Mouse (Mus musculus) hindbrain, embryonic 15.5 days (tissue): Measurements from ENCODE around the gene Hspb7. TPM values are rescaled to one million over a fixed set of nuclear protein-coding genes. Genes with fewer than 3 reads are reported as not detected.

Experiments used
- ATAC-seq: fragments of 200-750 bp; cut with Nextera tagmentation; 2 replicates; pipeline ENCODE4 v1.8.0; 2017; ENCODE audit warnings: low read depth, moderate number of reproducible peaks, moderate TSS enrichment; ENCODE audit not compliant: low FRiP score
- H3K27ac ChIP-seq: fragments of 300-500 bp; sonication (generic); replicated peaks from 2 replicates; pipeline ENCODE4 v1.5.1; 2015; ENCODE audit warnings: mild to moderate bottlenecking, inconsistent platforms
- H3K27me3 ChIP-seq: fragments of 300-500 bp; sonication (generic); 2 replicates; pipeline ENCODE4 v1.6.1; 2015; ENCODE audit warnings: control low read depth, inconsistent platforms
- H3K36me3 ChIP-seq: fragments of 300-500 bp; sonication (generic); 2 replicates; pipeline ENCODE4 v1.6.1; 2015; ENCODE audit warnings: control low read depth, inconsistent platforms
- H3K4me1 ChIP-seq: fragments of 300-500 bp; sonication (generic); replicated peaks from 2 replicates; pipeline ENCODE4 v1.6.1; 2015; ENCODE audit warnings: control low read depth, inconsistent platforms
- H3K4me2 ChIP-seq: fragments of 300-500 bp; sonication (generic); 2 replicates; pipeline ENCODE4 v1.6.1; 2015; ENCODE audit warnings: moderate library complexity, mild to moderate bottlenecking, inconsistent platforms
- H3K4me3 ChIP-seq: fragments of 300-500 bp; sonication (generic); 2 replicates; pipeline ENCODE4 v1.5.1; 2015; ENCODE audit warnings: mild to moderate bottlenecking, inconsistent platforms
- H3K9ac ChIP-seq: fragments of 300-500 bp; sonication (generic); 2 replicates; pipeline ENCODE4 v1.6.1; 2015; ENCODE audit warnings: inconsistent platforms
- H3K9me3 ChIP-seq: fragments of 300-500 bp; sonication (generic); 2 replicates; pipeline ENCODE4 v1.6.1; 2016; ENCODE audit warnings: control low read depth, inconsistent platforms
- WGBS: fragments of 180-500 bp; shearing (Covaris S2); methylation state at CpG from one replicate; pipeline ENCODE4 v1.1.7; 2015; 5-methylcytosine and 5-hydroxymethylcytosine counted together
- polyA plus RNA-seq: library from polyadenylated mRNA; unstranded; fragments of >200 nt; fragmentation: Nextera tagmentation; extraction: Ambion mirVana; gene quantifications from 2 replicates; pipeline ENCODE4 v1.2.1, GENCODE M21; 2015

The Hspb7 gene
- polyA plus RNA-seq, 1 experiment from 2014 or later, result not detected

- no peak for ATAC-seq
- no peaks in the 10 kb centered on the region for H3K9me3 ChIP-seq
- no peak within 1 kb of the TSS for H3K4me2 ChIP-seq
- no peak within 1 kb of the TSS for H3K27ac ChIP-seq
- WGBS, result 74% methylated on average over 12 of the region's 12 CpGs
- H3K4me3 ChIP-seq, result no peak within 1 kb of the TSS
- H3K27me3 ChIP-seq, result 0 out of 2 replicates have a peak, but pooled peaks cover 6% of the 10 kb centered on the region
- H3K36me3 ChIP-seq, result no peaks in the 10 kb centered on the region
- no peaks in the 10 kb centered on the region for H3K4me1 ChIP-seq
- H3K9ac ChIP-seq, result no peak within 1 kb of the TSS
These were observed 22.0 kb upstream of the Hspb7 start, which contains the start of gene Clcnka for GRCm38 (mm10) chr4:141398545-141398944. Gene Clcnka (minus strand): TSS chr4:141398724.

DNA sequence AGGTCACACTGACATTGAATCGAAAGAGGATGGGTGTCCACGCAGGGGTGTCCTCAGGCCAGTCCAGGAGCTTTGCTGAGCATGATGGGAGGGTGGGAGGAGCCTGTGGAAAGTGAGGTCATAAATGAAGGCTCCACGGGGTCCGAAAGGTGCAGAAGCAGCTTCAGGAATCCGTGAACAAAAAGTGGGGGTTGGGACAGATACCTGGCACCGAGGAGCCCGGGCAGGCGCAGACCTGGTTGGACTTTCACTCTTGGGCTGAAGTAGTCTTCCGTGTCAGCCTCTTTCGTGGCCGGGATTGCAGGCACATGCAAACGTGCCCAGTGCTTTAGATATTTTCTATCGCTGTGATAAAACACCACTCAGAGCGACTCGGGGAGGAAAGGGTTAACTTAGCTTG, 20.4 kb upstream of the Hspb7 start:
- peaks cover 7% of the 10 kb centered on the region for H3K4me1 ChIP-seq
- 84% methylated on average over 15 of the region's 15 CpGs for WGBS
- no peaks in the 10 kb centered on the region for H3K9me3 ChIP-seq
- no peaks in the 10 kb centered on the region for H3K36me3 ChIP-seq
- ATAC-seq, result no peak
- 0 out of 2 replicates have a peak, but pooled peaks cover 2% of the 10 kb centered on the region for H3K27me3 ChIP-seq
- H3K9ac ChIP-seq, result no peak overlapping the region
- H3K27ac ChIP-seq, result no peak overlapping the region
- no peak overlapping the region for H3K4me2 ChIP-seq
- H3K4me3 ChIP-seq, result no peak overlapping the region

DNA sequence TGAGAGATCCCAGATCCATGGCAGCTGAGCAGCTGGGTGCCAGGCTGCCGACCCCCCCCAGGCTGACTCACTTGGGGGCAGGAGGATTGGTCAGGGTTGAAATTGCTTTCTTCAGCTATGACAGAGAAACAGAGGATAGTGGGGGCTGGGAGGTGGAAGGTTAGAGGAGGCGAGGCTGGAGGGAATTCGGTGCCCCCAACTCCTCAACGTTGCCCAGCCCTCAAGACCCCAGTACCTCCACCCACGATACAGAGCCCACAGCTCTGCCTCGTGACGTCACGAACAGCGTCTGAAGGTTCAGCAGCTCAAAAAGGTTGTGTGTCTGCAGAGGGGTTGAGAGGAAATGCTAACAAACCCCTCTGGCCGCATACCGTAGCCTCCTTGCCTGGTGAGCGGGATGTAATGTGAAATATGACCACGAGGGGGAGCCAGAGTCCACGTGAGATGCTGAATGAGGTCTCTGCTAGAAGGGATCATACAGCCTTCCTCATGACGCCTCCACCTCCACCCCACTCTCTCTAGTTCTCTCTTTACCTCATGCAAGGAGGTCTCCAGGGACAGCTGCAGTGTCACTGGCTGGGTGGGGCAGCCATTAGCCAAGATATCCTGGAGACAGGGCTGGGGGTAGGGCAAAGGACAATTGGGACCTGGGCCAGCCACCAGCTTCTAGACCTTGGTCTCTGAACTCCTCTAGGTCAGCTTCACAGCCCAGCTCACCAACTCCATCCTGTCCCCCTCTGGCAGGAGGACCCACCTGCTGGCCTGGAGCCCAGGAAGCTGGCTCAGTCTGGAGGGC, 15.9 kb upstream of the Hspb7 start:
- no peaks in the 10 kb centered on the region for H3K36me3 ChIP-seq
- no peaks in the 10 kb centered on the region for H3K9me3 ChIP-seq
- no peaks in the 10 kb centered on the region for H3K27me3 ChIP-seq
- H3K4me2 ChIP-seq, result peak overlapping the region; percentile 54
- H3K9ac ChIP-seq, result peak overlapping the region; percentile 40; the same call in 1 of the 2 replicates
- WGBS, result 14% methylated on average over 15 of the region's 15 CpGs
- H3K27ac ChIP-seq, result no peak overlapping the region
- H3K4me1 ChIP-seq, result peaks cover 7% of the 10 kb centered on the region
- peak overlapping the region; percentile 22 for H3K4me3 ChIP-seq
- peak; percentile 92 for ATAC-seq

DNA sequence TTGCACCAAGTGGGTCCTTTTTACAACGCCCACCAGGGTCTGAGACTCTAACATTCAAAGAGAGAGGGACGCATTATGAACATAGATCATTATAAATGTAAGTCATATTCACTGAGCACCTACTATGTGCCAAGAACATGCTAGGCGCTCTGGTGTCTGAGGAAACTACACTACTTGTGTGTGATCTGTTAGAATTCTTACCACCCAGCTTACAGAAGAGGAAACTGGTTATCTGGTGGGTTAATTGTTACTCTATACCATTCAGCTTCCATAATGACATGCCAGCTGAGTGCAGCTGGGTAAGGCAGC, 15.3 kb upstream of the Hspb7 start:
- Histone ChIP-seq H3K27ac (no peak overlapping the region), H3K4me1 (peaks cover 7% of the 10 kb centered on the region), H3K4me2 (no peak overlapping the region), H3K9ac (no peak overlapping the region), H3K4me3 (no peak overlapping the region), H3K36me3 (no peaks in the 10 kb centered on the region), H3K27me3 (no peaks in the 10 kb centered on the region), H3K9me3 (no peaks in the 10 kb centered on the region)
- WGBS, result 82% methylated on average over 3 of the region's 3 CpGs
- no peak for ATAC-seq

- no peaks in the 10 kb centered on the region for H3K36me3 ChIP-seq
- H3K4me3 ChIP-seq, result no peak overlapping the region
- no peak overlapping the region for H3K9ac ChIP-seq
- no peak overlapping the region for H3K27ac ChIP-seq
- H3K9me3 ChIP-seq, result no peaks in the 10 kb centered on the region
- no peaks in the 10 kb centered on the region for H3K27me3 ChIP-seq
- no peak overlapping the region for H3K4me2 ChIP-seq
- ATAC-seq, result no peak
- peaks cover 7% of the 10 kb centered on the region for H3K4me1 ChIP-seq
- 59% methylated on average over 14 of the region's 14 CpGs for WGBS
These were observed 13.9 kb upstream of the Hspb7 start for GRCm38 (mm10) chr4:141406516-141407299.

GRCm38 (mm10) chr4:141408577-141408976, 12.0 kb upstream of the Hspb7 start:
- H3K4me1 ChIP-seq, result peaks cover 7% of the 10 kb centered on the region
- 89% methylated on average over 3 of the region's 3 CpGs for WGBS
- H3K27ac ChIP-seq, result no peak overlapping the region
- H3K9ac ChIP-seq, result no peak overlapping the region
- no peak for ATAC-seq
- H3K4me2 ChIP-seq, result no peak overlapping the region
- H3K36me3 ChIP-seq, result no peaks in the 10 kb centered on the region
- no peak overlapping the region for H3K4me3 ChIP-seq
- no peaks in the 10 kb centered on the region for H3K27me3 ChIP-seq
- H3K9me3 ChIP-seq, result no peaks in the 10 kb centered on the region

DNA sequence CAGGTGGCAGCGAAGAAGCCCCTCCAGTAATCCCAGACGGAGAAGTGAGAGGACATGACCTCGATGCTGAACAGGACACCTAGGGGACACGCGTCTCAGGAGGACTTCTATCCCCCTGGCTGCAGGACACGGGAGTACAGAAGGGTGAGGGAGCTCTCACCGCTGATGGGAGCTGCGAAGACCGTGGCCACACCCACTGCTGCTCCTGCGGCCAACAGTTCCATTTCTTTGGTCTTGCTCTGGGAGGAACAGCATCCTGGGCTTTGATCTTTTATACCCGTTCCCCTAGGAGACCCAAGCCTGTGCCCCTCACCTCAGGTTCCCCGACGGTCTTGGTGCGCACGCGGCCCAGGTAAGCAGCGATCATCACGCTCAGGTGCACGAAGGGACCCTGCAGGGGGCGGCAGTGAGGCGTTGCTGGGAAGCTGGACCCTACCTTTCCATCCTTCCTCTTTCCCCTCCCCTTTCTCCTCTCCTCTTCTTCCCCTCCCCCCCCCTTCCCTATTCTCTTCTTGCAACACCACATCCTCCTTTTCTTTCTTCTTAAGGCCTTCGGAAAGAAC, 9.1 kb upstream of the Hspb7 start:
- WGBS, result 14% methylated on average over 22 of the region's 22 CpGs
- H3K9ac ChIP-seq, result no peak overlapping the region

DNA sequence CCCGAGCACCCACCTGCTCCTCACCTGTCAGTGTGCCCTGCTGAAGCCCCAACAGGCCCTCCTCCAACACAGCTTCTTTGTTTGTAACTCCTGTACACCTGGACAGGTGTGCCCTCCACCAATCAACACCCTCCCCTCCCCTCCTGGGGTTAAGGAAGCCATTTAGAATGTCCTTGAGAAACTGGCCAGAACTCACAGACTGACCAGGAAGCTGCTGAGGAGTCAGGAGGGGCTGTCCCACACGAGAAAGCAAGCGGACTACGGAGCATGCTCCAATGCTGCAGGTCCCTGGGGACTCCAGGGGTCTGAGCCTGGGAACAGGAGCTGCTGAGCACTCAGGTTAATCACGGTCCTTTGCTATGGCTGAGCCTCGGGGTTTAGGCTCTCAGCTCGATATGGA, 4.7 kb upstream of the Hspb7 start, which contains the start of gene Clcnkb:
TSS of gene Clcnkb (minus strand) at position 91 of the 400 bp plus-strand sequence.
- WGBS, result 62% methylated on average over 7 of the region's 7 CpGs
- Histone ChIP-seq H3K27me3 (no peaks in the 10 kb centered on the region), H3K4me1 (no peaks in the 10 kb centered on the region), H3K4me3 (no peak within 1 kb of the TSS), H3K9ac (no peak within 1 kb of the TSS), H3K36me3 (no peaks in the 10 kb centered on the region), H3K27ac (no peak within 1 kb of the TSS), H3K4me2 (no peak within 1 kb of the TSS), H3K9me3 (no peaks in the 10 kb centered on the region)
- no peak for ATAC-seq

More for the DNA sequence above, 9.1 kb upstream of the Hspb7 start:
- H3K4me2 ChIP-seq, result no peak overlapping the region
- no peaks in the 10 kb centered on the region for H3K27me3 ChIP-seq
- H3K27ac ChIP-seq, result no peak overlapping the region
- H3K4me3 ChIP-seq, result no peak overlapping the region
- no peaks in the 10 kb centered on the region for H3K4me1 ChIP-seq
- H3K9me3 ChIP-seq, result no peaks in the 10 kb centered on the region
- H3K36me3 ChIP-seq, result no peaks in the 10 kb centered on the region
- no peak for ATAC-seq

GRCm38 (mm10) chr4:141419398-141420191, 984 bp upstream of the Hspb7 start:
- Histone ChIP-seq H3K9ac (no peak overlapping the region), H3K4me1 (0 out of 2 replicates have a peak, but pooled peaks cover 4% of the 10 kb centered on the region), H3K9me3 (no peaks in the 10 kb centered on the region), H3K4me3 (no peak overlapping the region), H3K4me2 (no peak overlapping the region), H3K27ac (no peak overlapping the region), H3K36me3 (no peaks in the 10 kb centered on the region), H3K27me3 (0 out of 2 replicates have a peak, but pooled peaks cover 3% of the 10 kb centered on the region)
- 69% methylated on average over 27 of the region's 27 CpGs for WGBS
- no peak for ATAC-seq

DNA sequence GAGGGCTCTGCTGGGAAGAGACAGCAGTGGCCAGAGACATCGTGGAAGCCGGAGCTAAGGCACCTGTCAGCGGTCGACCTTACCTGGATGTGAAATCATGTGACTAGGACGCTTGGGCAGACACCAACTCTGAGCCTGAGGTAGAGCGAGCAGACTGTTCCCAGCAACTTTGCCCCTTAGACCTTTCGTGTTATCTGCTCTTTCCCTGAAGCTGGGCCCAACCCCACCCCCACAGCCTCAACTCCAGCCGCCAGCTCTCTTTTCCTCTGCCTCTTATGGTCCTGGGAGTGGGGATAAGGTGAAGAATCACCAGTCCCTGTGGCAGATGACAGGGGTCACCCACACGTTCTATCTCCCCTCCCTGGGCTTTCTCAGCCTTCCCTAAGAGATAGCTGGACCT, 307 bp downstream of the Hspb7 start:
- no peak for ATAC-seq
- Histone ChIP-seq H3K4me2 (no peak overlapping the region), H3K27ac (no peak overlapping the region), H3K4me1 (peaks cover 15% of the 10 kb centered on the region), H3K36me3 (no peaks in the 10 kb centered on the region), H3K4me3 (no peak overlapping the region), H3K27me3 (0 out of 2 replicates have a peak, but pooled peaks cover 6% of the 10 kb centered on the region), H3K9me3 (no peaks in the 10 kb centered on the region), H3K9ac (no peak overlapping the region)
- 60% methylated on average over 9 of the region's 9 CpGs for WGBS

GRCm38 (mm10) chr4:141421423-141421822, 844 bp downstream of the Hspb7 start:
- Histone ChIP-seq H3K27ac (no peak overlapping the region), H3K9me3 (no peaks in the 10 kb centered on the region), H3K36me3 (no peaks in the 10 kb centered on the region), H3K9ac (no peak overlapping the region), H3K27me3 (0 out of 2 replicates have a peak, but pooled peaks cover 6% of the 10 kb centered on the region), H3K4me3 (no peak overlapping the region), H3K4me1 (peaks cover 17% of the 10 kb centered on the region), H3K4me2 (no peak overlapping the region)
- no peak for ATAC-seq
- 62% methylated on average over 14 of the region's 14 CpGs for WGBS
